In genomic region chr4:140439856-140440255, GRCm38 (mm10) we compare ENCODE assay signal across 9 mouse cellular contexts.
DNase-seq lines count a peak whose midpoint lies in the region; ATAC-seq and TF ChIP-seq lines count a peak whose summit lies in the region.
"Had no signal": no experiment of that assay in that cellular context is flagged by ENCODE, and none has a peak within 500 bp of the region (broad histone marks: within the 10 kb centered on the region; RNA-seq: fewer than 3 reads in every experiment).

No protein-coding gene starts in this region.

- no peak for TF ChIP-seq POLR2A in limb, embryonic 14.5 days (IDR thresholded peaks at IDR 0.05; ENCODE audit: borderline replicate concordance, extremely low read depth, insufficient read depth, insufficient read length)

- WGBS in forebrain, embryonic 10.5 days = 21% methylated on average over 3 of the region's 3 CpGs
- WGBS in forebrain, embryonic 16.5 days = 32% methylated on average over 3 of the region's 3 CpGs
- 21% methylated on average over 3 of the region's 3 CpGs for WGBS in limb, embryonic 14.5 days

- H3K4me3 ChIP-seq in forebrain, embryonic 10.5 days = no peak overlapping the region
- no peak overlapping the region for H3K4me3 ChIP-seq in forebrain, embryonic 16.5 days (replicated peaks; ENCODE audit: low read length)
- no peak overlapping the region for H3K4me3 ChIP-seq in limb, embryonic 14.5 days (replicated peaks; ENCODE audit: low read length)
- H3K4me3 ChIP-seq: embryonic facial prominence, embryonic 12.5 days had no signal

- H3K9ac ChIP-seq in forebrain, embryonic 16.5 days (replicated peaks; ENCODE audit: low read depth, low read length) = no peak overlapping the region
- no peak overlapping the region for H3K9ac ChIP-seq in limb, embryonic 14.5 days (ENCODE audit: low read depth, low read length, severe bottlenecking)
- H3K9ac ChIP-seq: embryonic facial prominence, embryonic 12.5 days had no signal

- no peaks in the 10 kb centered on the region for H3K9me3 ChIP-seq in forebrain, embryonic 10.5 days
- no peaks in the 10 kb centered on the region for H3K9me3 ChIP-seq in forebrain, embryonic 16.5 days (ENCODE audit: control insufficient read depth, low read length)
- no peaks in the 10 kb centered on the region for H3K9me3 ChIP-seq in limb, embryonic 14.5 days (ENCODE audit: control insufficient read depth, low read length)
- H3K9me3 ChIP-seq: embryonic facial prominence, embryonic 12.5 days had no signal

- ATAC-seq in forebrain, embryonic 16.5 days = no peak
- no peak for ATAC-seq in limb, embryonic 14.5 days (ENCODE audit: low FRiP score, low read depth)
- ATAC-seq in CD4-positive, CD25-positive, alpha-beta regulatory T cell, adult 4 months = no peak

- no peak overlapping the region for H3K4me2 ChIP-seq in forebrain, embryonic 16.5 days (ENCODE audit: low read length)
- no peak overlapping the region for H3K4me2 ChIP-seq in limb, embryonic 14.5 days (replicated peaks; ENCODE audit: low read depth, low read length, severe bottlenecking)
- H3K4me2 ChIP-seq: embryonic facial prominence, embryonic 12.5 days had no signal

- peaks cover 9% of the 10 kb centered on the region for H3K4me1 ChIP-seq in forebrain, embryonic 10.5 days
- peaks cover 11% of the 10 kb centered on the region; the same call in 1 of the 2 replicates for H3K4me1 ChIP-seq in forebrain, embryonic 16.5 days (replicated peaks; ENCODE audit: control insufficient read depth, insufficient read depth, low read length)
- no peaks in the 10 kb centered on the region for H3K4me1 ChIP-seq in limb, embryonic 14.5 days (ENCODE audit: control insufficient read depth, insufficient read depth, low read length)
- H3K4me1 ChIP-seq: embryonic facial prominence, embryonic 12.5 days had no signal

- peak; percentile 49 for DNase-seq in forebrain, embryonic 10.5 days (ENCODE audit: extremely low spot score, low spot score)
- peak; percentile 11 for DNase-seq in urinary bladder, postnatal 25 days (ENCODE audit: low spot score)
- DNase-seq in urinary bladder, postnatal 10 days (ENCODE audit: low spot score) = no peak
- peak; percentile 72 for DNase-seq in limb, embryonic 14.5 days (ENCODE audit: low spot score)
- DNase-seq in layer of hippocampus, adult 11-12 months (ENCODE audit: low spot score) = no peak
- no peak for DNase-seq in right cerebral cortex, adult 2 months (ENCODE audit: low spot score in 2 of 2)

- no peaks in the 10 kb centered on the region for H3K36me3 ChIP-seq in forebrain, embryonic 10.5 days (replicated peaks)
- no peaks in the 10 kb centered on the region for H3K36me3 ChIP-seq in forebrain, embryonic 16.5 days (ENCODE audit: control insufficient read depth, insufficient read depth)
- no peaks in the 10 kb centered on the region for H3K36me3 ChIP-seq in limb, embryonic 14.5 days (ENCODE audit: control insufficient read depth, insufficient read depth, low read length)
- H3K36me3 ChIP-seq: embryonic facial prominence, embryonic 12.5 days had no signal

- H3K27me3 ChIP-seq in forebrain, embryonic 10.5 days (ENCODE audit: poor library complexity, severe bottlenecking) = no peaks in the 10 kb centered on the region
- no peaks in the 10 kb centered on the region for H3K27me3 ChIP-seq in forebrain, embryonic 16.5 days (replicated peaks; ENCODE audit: control insufficient read depth, insufficient read depth, low read length)
- no peaks in the 10 kb centered on the region for H3K27me3 ChIP-seq in limb, embryonic 14.5 days (ENCODE audit: control insufficient read depth, insufficient read depth, low read length)
- H3K27me3 ChIP-seq: embryonic facial prominence, embryonic 12.5 days had no signal

- H3K27ac ChIP-seq in forebrain, embryonic 10.5 days = no peak overlapping the region
- H3K27ac ChIP-seq in forebrain, embryonic 16.5 days (ENCODE audit: low read length) = no peak overlapping the region
- H3K27ac ChIP-seq in limb, embryonic 14.5 days (replicated peaks; ENCODE audit: low read depth, low read length) = no peak overlapping the region
- H3K27ac ChIP-seq: embryonic facial prominence, embryonic 12.5 days had no signal

Comparison
In these comparisons a context has a peak if more than half of its experiments do, and no peak if none do; other contexts are left out.
1. DNase-seq: peak in forebrain, embryonic 10.5 days (single experiment), urinary bladder, postnatal 25 days (single experiment) and limb, embryonic 14.5 days (single experiment); none in urinary bladder, postnatal 10 days (single experiment), layer of hippocampus, adult 11-12 months (single experiment) and right cerebral cortex, adult 2 months (0 of 2).